Mouse (Mus musculus): ENCODE results near the gene Wdr5b. TPM values are rescaled to one million over a fixed set of nuclear protein-coding genes. Genes with fewer than 3 reads are reported as not detected.
"Not testable (repeated sequence)": the region's sequence is repeated elsewhere in the genome, so short reads cannot be mapped to it uniquely, and the experiment has no call there.

The Wdr5b gene
- 3.3 and 4.2 TPM in 2 replicates for total RNA-seq (2012; rRNA removed)

DNA sequence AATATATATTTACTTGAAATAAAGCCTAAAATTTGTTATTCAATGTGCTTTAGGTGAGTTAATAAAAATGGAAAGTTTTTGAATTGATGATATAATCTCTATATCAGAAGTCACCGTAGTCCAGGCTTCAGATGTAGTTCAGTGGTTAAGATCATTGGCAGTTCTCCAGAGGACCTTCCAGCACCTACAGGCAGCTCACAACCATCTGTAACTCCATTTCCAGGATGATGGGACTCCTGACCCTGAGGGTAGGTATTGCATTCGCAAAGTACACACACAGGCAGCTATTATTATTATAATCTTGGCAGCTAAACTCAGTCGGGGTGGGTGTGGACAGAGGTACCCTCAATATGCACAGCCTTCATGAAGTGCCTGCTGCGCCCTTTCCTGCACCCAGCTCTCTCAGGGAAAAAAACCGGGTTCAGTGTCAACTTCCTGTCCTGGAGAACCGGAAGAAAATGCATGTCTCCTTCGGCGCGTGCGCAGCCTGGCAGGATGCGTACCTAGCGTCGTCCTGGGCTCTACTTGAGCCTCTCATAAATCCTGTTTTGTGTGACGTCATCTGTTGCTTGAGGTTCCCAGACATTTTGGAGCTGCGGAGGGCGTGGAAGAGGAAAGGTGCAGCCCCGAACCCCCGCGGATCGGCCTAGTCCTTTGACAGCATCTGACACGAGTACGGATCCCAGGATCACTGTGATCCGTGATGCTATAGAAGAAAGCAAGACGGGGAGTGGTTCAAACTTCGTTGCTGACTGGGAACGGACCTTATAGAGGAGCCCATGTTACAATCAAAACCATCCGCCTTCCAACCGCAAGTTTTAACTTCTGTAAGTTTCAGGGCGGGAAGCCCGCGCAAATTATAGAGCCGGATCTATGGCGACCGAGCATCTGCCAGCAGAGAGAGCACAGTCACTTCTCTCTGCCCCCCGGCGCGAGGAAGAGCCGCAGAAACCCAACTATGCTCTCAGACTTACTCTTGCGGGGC, at the start of gene Wdr5b:
TSS of gene Wdr5b (plus strand) at position 551 of the 985 bp plus-strand sequence.
- Histone ChIP-seq H3K9me3 (ENCODE audit: control insufficient read depth, insufficient read depth, low read depth, low read length) (no peaks in the 10 kb centered on the region), H3K4me1 (ENCODE audit: control insufficient read depth in 2 of 2, insufficient read depth in 2 of 2, low read length in 2 of 2, poor library complexity in 1 of 2) (peaks cover 0 to 2% of the 10 kb centered on the region in 2 experiments; a peak in 1 of 4 replicates), H3K9ac (ENCODE audit: insufficient read depth, low read depth, low read length, poor library complexity, severe bottlenecking) (peak within 1 kb of the TSS; percentile 76), H3K27ac (ENCODE audit: insufficient read depth, low read depth, low read length, poor library complexity, severe bottlenecking) (no peak within 1 kb of the TSS), H3K36me3 (ENCODE audit: control insufficient read depth, insufficient read depth, low read length, poor library complexity, severe bottlenecking) (peaks cover 9% of the 10 kb centered on the region; the same call in 1 of the 2 replicates), H3K4me3 (ENCODE audit: insufficient read depth in 1 of 2, low read depth in 1 of 2, low read length in 2 of 2, poor library complexity in 1 of 2, severe bottlenecking in 1 of 2) (peak within 1 kb of the TSS; percentile 68 to 86)
- in situ Hi-C loops (cut with MboI; ENCODE audit: low sequenced_read_pairs in 2 of 2, unreplicated experiment in 2 of 2), result no loop called here
- no peak for TF ChIP-seq ZC3H11A (IDR thresholded peaks at IDR 0.05; ENCODE audit: borderline replicate concordance, low read depth, low read length)
- peak; percentile 63; the same call in 1 of the 2 replicates for TF ChIP-seq HCFC1 (IDR thresholded peaks at IDR 0.05; ENCODE audit: borderline replicate concordance, insufficient read depth, low read length)
- TF ChIP-seq ZNF384 (IDR thresholded peaks at IDR 0.05; ENCODE audit: low read depth, low read length), result peak; percentile 53
- TF ChIP-seq CHD2 (IDR thresholded peaks at IDR 0.05; ENCODE audit: low read depth, low read length), result peak; percentile 71; the same call in 1 of the 2 replicates
- no peak for TF ChIP-seq MAFK (IDR thresholded peaks at IDR 0.05; ENCODE audit: insufficient read depth, low read depth, low read length)
- DNase-seq (ENCODE audit: low read depth, low spot score), result peak; percentile 91

- no peak overlapping the region for H3K27ac ChIP-seq (ENCODE audit: insufficient read depth, low read depth, low read length, poor library complexity, severe bottlenecking)
- TF ChIP-seq HCFC1 (IDR thresholded peaks at IDR 0.05; ENCODE audit: borderline replicate concordance, insufficient read depth, low read length) (no peak), ZNF384 (IDR thresholded peaks at IDR 0.05; ENCODE audit: low read depth, low read length) (no peak), MAFK (IDR thresholded peaks at IDR 0.05; ENCODE audit: insufficient read depth, low read depth, low read length) (no peak), CHD2 (IDR thresholded peaks at IDR 0.05; ENCODE audit: low read depth, low read length) (no peak), ZC3H11A (IDR thresholded peaks at IDR 0.05; ENCODE audit: borderline replicate concordance, low read depth, low read length) (no peak)
These were observed 48.6 kb upstream of the Wdr5b start for GRCm38 (mm10) chr16:35992391-35992790.

GRCm38 (mm10) chr16:35993316-35993715, 47.7 kb upstream of the Wdr5b start:
- H3K9ac ChIP-seq (ENCODE audit: insufficient read depth, low read depth, low read length, poor library complexity, severe bottlenecking), result no peak overlapping the region
- no peak for DNase-seq (ENCODE audit: low read depth, low spot score)
- no peak overlapping the region for H3K4me3 ChIP-seq (ENCODE audit: insufficient read depth in 1 of 2, low read depth in 1 of 2, low read length in 2 of 2, poor library complexity in 1 of 2, severe bottlenecking in 1 of 2)
- no peaks in the 10 kb centered on the region for H3K9me3 ChIP-seq (ENCODE audit: control insufficient read depth, insufficient read depth, low read depth, low read length)
- TF ChIP-seq CHD2 (IDR thresholded peaks at IDR 0.05; ENCODE audit: low read depth, low read length) (no peak), ZNF384 (IDR thresholded peaks at IDR 0.05; ENCODE audit: low read depth, low read length) (no peak), ZC3H11A (IDR thresholded peaks at IDR 0.05; ENCODE audit: borderline replicate concordance, low read depth, low read length) (no peak), HCFC1 (IDR thresholded peaks at IDR 0.05; ENCODE audit: borderline replicate concordance, insufficient read depth, low read length) (no peak)
- in situ Hi-C loops (cut with MboI; ENCODE audit: low sequenced_read_pairs in 2 of 2, unreplicated experiment in 2 of 2), result no loop called here
- H3K36me3 ChIP-seq (ENCODE audit: control insufficient read depth, insufficient read depth, low read length, poor library complexity, severe bottlenecking), result no peaks in the 10 kb centered on the region
- no peaks in the 10 kb centered on the region for H3K4me1 ChIP-seq (ENCODE audit: control insufficient read depth in 2 of 2, insufficient read depth in 2 of 2, low read length in 2 of 2, poor library complexity in 1 of 2)
- no peak overlapping the region for H3K27ac ChIP-seq (ENCODE audit: insufficient read depth, low read depth, low read length, poor library complexity, severe bottlenecking)

More at GRCm38 (mm10) chr16:35992391-35992790, 48.6 kb upstream of the Wdr5b start:
- no peak for DNase-seq (ENCODE audit: low read depth, low spot score)
- H3K9ac ChIP-seq (ENCODE audit: insufficient read depth, low read depth, low read length, poor library complexity, severe bottlenecking), result no peak overlapping the region
- in situ Hi-C loops (cut with MboI; ENCODE audit: low sequenced_read_pairs in 2 of 2, unreplicated experiment in 2 of 2), result no loop called here
- no peaks in the 10 kb centered on the region for H3K4me1 ChIP-seq (ENCODE audit: control insufficient read depth in 2 of 2, insufficient read depth in 2 of 2, low read length in 2 of 2, poor library complexity in 1 of 2)
- H3K36me3 ChIP-seq (ENCODE audit: control insufficient read depth, insufficient read depth, low read length, poor library complexity, severe bottlenecking), result no peaks in the 10 kb centered on the region
- H3K9me3 ChIP-seq (ENCODE audit: control insufficient read depth, insufficient read depth, low read depth, low read length), result no peaks in the 10 kb centered on the region
- no peak overlapping the region for H3K4me3 ChIP-seq (ENCODE audit: insufficient read depth in 1 of 2, low read depth in 1 of 2, low read length in 2 of 2, poor library complexity in 1 of 2, severe bottlenecking in 1 of 2)

DNA sequence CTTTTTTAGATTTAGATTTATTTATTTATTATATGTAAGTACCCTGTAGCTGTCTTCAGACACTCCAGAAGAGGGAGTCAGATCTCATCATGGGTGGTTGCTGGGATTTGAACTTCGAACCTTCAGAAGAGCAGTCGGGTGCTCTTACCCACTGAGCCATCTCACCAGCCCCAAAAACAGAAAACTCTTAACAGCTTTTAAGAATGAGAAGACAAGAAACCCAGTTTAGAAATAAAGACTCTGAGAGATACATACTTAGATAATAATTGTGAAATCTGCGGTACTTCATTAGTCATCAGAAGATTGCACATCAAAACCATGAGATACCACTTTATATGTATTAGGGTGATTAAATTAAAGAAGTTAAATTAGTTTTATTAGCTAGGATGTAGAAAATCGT, 42.1 kb upstream of the Wdr5b start:
- H3K4me1 ChIP-seq (ENCODE audit: control insufficient read depth in 2 of 2, insufficient read depth in 2 of 2, low read length in 2 of 2, poor library complexity in 1 of 2); H3K27ac ChIP-seq (ENCODE audit: insufficient read depth, low read depth, low read length, poor library complexity, severe bottlenecking); in situ Hi-C loops (cut with MboI; ENCODE audit: low sequenced_read_pairs in 2 of 2, unreplicated experiment in 2 of 2); H3K36me3 ChIP-seq (ENCODE audit: control insufficient read depth, insufficient read depth, low read length, poor library complexity, severe bottlenecking); H3K9ac ChIP-seq (ENCODE audit: insufficient read depth, low read depth, low read length, poor library complexity, severe bottlenecking); H3K9me3 ChIP-seq (ENCODE audit: control insufficient read depth, insufficient read depth, low read depth, low read length); H3K4me3 ChIP-seq (ENCODE audit: insufficient read depth in 1 of 2, low read depth in 1 of 2, low read length in 2 of 2, poor library complexity in 1 of 2, severe bottlenecking in 1 of 2); DNase-seq (ENCODE audit: low read depth, low spot score): not testable (repeated sequence)

All from ES-E14 (cell line).